Mouse (Mus musculus): Measurements from ENCODE around the gene Rnf213. TPM values are rescaled to one million over a fixed set of nuclear protein-coding genes. Genes with fewer than 3 reads are reported as not detected.
A peak's percentile ranks its signal among the peaks of the same experiment; 100 is the strongest.
"Not testable (repeated sequence)": the region's sequence is repeated elsewhere in the genome, so short reads cannot be mapped to it uniquely, and the experiment has no call there.

The Rnf213 gene
- polyA plus RNA-seq, 1 experiment from 2014 or later, result 12.5 TPM

GRCm38 (mm10) chr11:119378551-119378950 lies 14.3 kb upstream of the Rnf213 start:
- H3K9me3 ChIP-seq (ENCODE audit: low read depth, low read length), result no peaks in the 10 kb centered on the region
- no peaks in the 10 kb centered on the region for H3K27me3 ChIP-seq (ENCODE audit: insufficient read depth, low read length)
- ATAC-seq (ENCODE audit: insufficient read depth) (no peak), DNase-seq (no peak)
- H3K9ac ChIP-seq, result no peak overlapping the region
- H3K4me2 ChIP-seq, result no peak overlapping the region
- 84% methylated on average over 1 of the region's 1 CpGs for WGBS
- peaks cover 9% of the 10 kb centered on the region; the same call in 1 of the 2 replicates for H3K36me3 ChIP-seq (ENCODE audit: insufficient read depth)
- H3K4me1 ChIP-seq (ENCODE audit: insufficient read depth), result no peaks in the 10 kb centered on the region; the same call in 1 of the 2 replicates
- TF ChIP-seq CTCF (IDR thresholded peaks at IDR 0.05; ENCODE audit: low read depth), result no peak
- no peak overlapping the region for H3K4me3 ChIP-seq (ENCODE audit: low read depth, low read length)
- H3K27ac ChIP-seq (ENCODE audit: low read depth), result no peak overlapping the region

- DNase-seq, result no peak
Measured at GRCm38 (mm10) chr11:119381631-119382337, 11.1 kb upstream of the Rnf213 start.

DNA sequence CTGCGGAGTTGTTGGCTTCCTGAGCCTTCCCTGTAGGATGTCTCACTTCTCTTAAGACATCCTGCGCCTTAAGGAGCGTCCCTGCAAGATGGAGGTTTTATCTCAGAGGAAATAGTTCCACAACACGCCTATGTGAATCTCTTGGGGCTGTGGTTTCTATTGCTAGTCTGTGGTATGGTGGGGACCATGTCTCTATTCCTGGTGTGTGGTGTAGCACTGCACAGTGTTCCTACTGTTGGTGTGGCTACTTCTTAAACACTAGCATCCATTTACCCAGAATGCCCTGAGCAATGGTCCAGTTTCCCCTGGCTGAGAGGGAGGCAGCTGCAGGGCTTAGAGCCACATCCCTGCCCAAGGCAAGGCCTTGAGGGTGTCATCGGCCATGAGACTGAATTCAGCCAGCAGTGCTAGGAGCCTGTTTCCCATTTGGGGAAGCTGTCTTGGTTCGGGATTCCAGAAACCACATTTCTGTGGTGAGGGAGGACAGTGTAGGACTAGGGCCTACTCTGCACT lies 10.5 kb upstream of the Rnf213 start:
- Histone ChIP-seq H3K4me3 (ENCODE audit: low read depth, low read length) (no peak overlapping the region), H3K9ac (no peak overlapping the region), H3K4me1 (ENCODE audit: insufficient read depth) (no peaks in the 10 kb centered on the region), H3K36me3 (ENCODE audit: insufficient read depth) (peaks cover 2% of the 10 kb centered on the region; the same call in 1 of the 2 replicates), H3K27me3 (ENCODE audit: insufficient read depth, low read length) (no peaks in the 10 kb centered on the region), H3K4me2 (no peak overlapping the region), H3K9me3 (ENCODE audit: low read depth, low read length) (no peaks in the 10 kb centered on the region), H3K27ac (ENCODE audit: low read depth) (no peak overlapping the region)
- ATAC-seq (ENCODE audit: insufficient read depth), result no peak
- WGBS, result 73% methylated on average over 6 of the region's 6 CpGs
- TF ChIP-seq CTCF (IDR thresholded peaks at IDR 0.05; ENCODE audit: low read depth), result no peak
- DNase-seq, result no peak

More at GRCm38 (mm10) chr11:119381631-119382337, 11.1 kb upstream of the Rnf213 start:
- H3K4me1 ChIP-seq (ENCODE audit: insufficient read depth), result no peaks in the 10 kb centered on the region
- peaks cover 6% of the 10 kb centered on the region; the same call in 1 of the 2 replicates for H3K36me3 ChIP-seq (ENCODE audit: insufficient read depth)
- no peak overlapping the region for H3K9ac ChIP-seq
- 56% methylated on average over 9 of the region's 9 CpGs for WGBS
- no peaks in the 10 kb centered on the region for H3K9me3 ChIP-seq (ENCODE audit: low read depth, low read length)
- H3K27me3 ChIP-seq (ENCODE audit: insufficient read depth, low read length), result no peaks in the 10 kb centered on the region
- no peak for TF ChIP-seq CTCF (IDR thresholded peaks at IDR 0.05; ENCODE audit: low read depth)
- ATAC-seq (ENCODE audit: insufficient read depth), result no peak
- H3K4me3 ChIP-seq (ENCODE audit: low read depth, low read length), result no peak overlapping the region
- no peak overlapping the region for H3K27ac ChIP-seq (ENCODE audit: low read depth)
- H3K4me2 ChIP-seq, result no peak overlapping the region

DNA sequence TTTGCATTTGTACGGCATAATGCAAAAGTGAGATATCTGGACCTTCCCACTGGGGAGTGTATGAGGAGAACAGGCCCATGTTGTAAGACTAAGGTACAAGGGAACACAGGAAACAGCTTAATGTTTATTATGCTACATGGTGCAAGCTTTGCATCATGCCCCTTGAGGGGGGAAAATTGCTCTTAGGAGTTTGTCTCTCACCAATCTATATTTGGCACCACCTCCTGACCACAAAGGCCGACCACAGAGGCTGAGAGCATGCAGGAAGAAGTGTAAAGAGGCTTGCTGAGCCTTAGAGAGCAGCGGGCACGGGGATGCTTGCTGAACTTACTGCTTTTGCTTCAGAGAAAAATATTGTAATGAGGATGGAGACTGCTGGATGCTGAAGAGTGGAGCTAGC lies 8.0 kb upstream of the Rnf213 start:
- DNase-seq (no peak), ATAC-seq (ENCODE audit: insufficient read depth) (no peak)
- H3K36me3 ChIP-seq (ENCODE audit: insufficient read depth), result no peaks in the 10 kb centered on the region; the same call in 1 of the 2 replicates
- no peaks in the 10 kb centered on the region for H3K9me3 ChIP-seq (ENCODE audit: low read depth, low read length)
- H3K27ac ChIP-seq (ENCODE audit: low read depth), result no peak overlapping the region
- no peak for TF ChIP-seq CTCF (IDR thresholded peaks at IDR 0.05; ENCODE audit: low read depth)
- H3K27me3 ChIP-seq (ENCODE audit: insufficient read depth, low read length), result no peaks in the 10 kb centered on the region
- peaks cover 4% of the 10 kb centered on the region for H3K4me1 ChIP-seq (ENCODE audit: insufficient read depth)
- H3K4me3 ChIP-seq (ENCODE audit: low read depth, low read length), result no peak overlapping the region
- WGBS, result 68% methylated on average over 4 of the region's 4 CpGs
- H3K9ac ChIP-seq, result no peak overlapping the region
- H3K4me2 ChIP-seq, result no peak overlapping the region

DNA sequence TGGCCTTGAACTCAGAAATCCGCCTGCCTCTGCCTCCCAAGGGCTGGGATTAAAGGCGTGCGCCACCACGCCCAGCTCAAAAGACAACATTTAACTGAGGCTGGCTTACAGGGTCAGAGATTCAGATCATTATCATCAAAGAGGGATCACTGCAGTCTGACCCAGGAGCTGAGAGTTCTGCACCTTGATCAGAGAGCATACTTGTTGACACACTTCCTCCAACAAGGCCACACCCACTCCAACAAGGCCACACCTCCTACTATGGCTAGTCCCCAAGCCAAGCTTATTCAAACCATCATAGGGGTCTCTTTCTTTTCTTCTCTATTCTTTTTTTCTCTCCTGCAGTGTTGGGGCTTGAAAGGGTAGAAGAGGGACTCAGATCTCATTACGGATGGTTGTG lies 6.6 kb upstream of the Rnf213 start:
- no peak for TF ChIP-seq CTCF (IDR thresholded peaks at IDR 0.05; ENCODE audit: low read depth)
- DNase-seq, result no peak

GRCm38 (mm10) chr11:119387273-119387672 lies 5.6 kb upstream of the Rnf213 start:
- H3K27ac ChIP-seq (ENCODE audit: low read depth); H3K9me3 ChIP-seq (ENCODE audit: low read depth, low read length); ATAC-seq (ENCODE audit: insufficient read depth); H3K36me3 ChIP-seq (ENCODE audit: insufficient read depth); H3K27me3 ChIP-seq (ENCODE audit: insufficient read depth, low read length); H3K9ac ChIP-seq; DNase-seq; H3K4me3 ChIP-seq (ENCODE audit: low read depth, low read length); H3K4me2 ChIP-seq: not testable (repeated sequence)
- peaks cover 11% of the 10 kb centered on the region for H3K4me1 ChIP-seq (ENCODE audit: insufficient read depth)
- WGBS, result 6% methylated on average over 3 of the region's 3 CpGs

More for the DNA sequence above, 6.6 kb upstream of the Rnf213 start:
- no peak overlapping the region for H3K27ac ChIP-seq (ENCODE audit: low read depth)
- H3K9ac ChIP-seq, result no peak overlapping the region
- H3K9me3 ChIP-seq (ENCODE audit: low read depth, low read length), result no peaks in the 10 kb centered on the region
- WGBS, result 90% methylated on average over 5 of the region's 5 CpGs
- no peak for ATAC-seq (ENCODE audit: insufficient read depth)
- H3K4me2 ChIP-seq, result no peak overlapping the region
- no peaks in the 10 kb centered on the region for H3K36me3 ChIP-seq (ENCODE audit: insufficient read depth)
- H3K4me1 ChIP-seq (ENCODE audit: insufficient read depth), result peaks cover 4% of the 10 kb centered on the region
- H3K4me3 ChIP-seq (ENCODE audit: low read depth, low read length), result no peak overlapping the region
- no peaks in the 10 kb centered on the region for H3K27me3 ChIP-seq (ENCODE audit: insufficient read depth, low read length)

GRCm38 (mm10) chr11:119389851-119390270 lies 3.0 kb upstream of the Rnf213 start:
- peak overlapping the region; percentile 65 for H3K9ac ChIP-seq

More at GRCm38 (mm10) chr11:119389851-119390270, 3.0 kb upstream of the Rnf213 start:
- peak; percentile 90 for DNase-seq
- peak; percentile 40 for ATAC-seq (ENCODE audit: insufficient read depth)
- no peaks in the 10 kb centered on the region for H3K9me3 ChIP-seq (ENCODE audit: low read depth, low read length)
- peak; percentile 61 for TF ChIP-seq CTCF (IDR thresholded peaks at IDR 0.05; ENCODE audit: low read depth)
- H3K4me2 ChIP-seq, result peak overlapping the region; percentile 97
- H3K27ac ChIP-seq (ENCODE audit: low read depth), result peak overlapping the region; percentile 84
- H3K27me3 ChIP-seq (ENCODE audit: insufficient read depth, low read length), result no peaks in the 10 kb centered on the region; the same call in 1 of the 2 replicates
- 1% methylated on average over 35 of the region's 35 CpGs for WGBS
- H3K4me3 ChIP-seq (ENCODE audit: low read depth, low read length), result peak overlapping the region; percentile 72
- H3K36me3 ChIP-seq (ENCODE audit: insufficient read depth), result no peaks in the 10 kb centered on the region
- H3K4me1 ChIP-seq (ENCODE audit: insufficient read depth), result peaks cover 12% of the 10 kb centered on the region

Data from lung, embryonic 14.5 days (tissue).